Mouse (Mus musculus) kidney, embryonic 16.5 days (tissue): ENCODE measurements at regions not wholly inside any gene's neighbourhood (a gene's known extent, or its start where the extent isn't known, plus 50 kb on each side); places are given as distances from the start of the nearest gene placed in this dataset.
A peak's percentile ranks its signal among the peaks of the same experiment; 100 is the strongest.

ENCODE experiments used
- ATAC-seq: fragments of 200-750 bp; cut with Nextera tagmentation; 2 replicates; pipeline ENCODE4 v1.8.0; 2017; ENCODE audit warnings: moderate TSS enrichment; ENCODE audit not compliant: low FRiP score, low TSS enrichment
- H3K27ac ChIP-seq: fragments of 300-500 bp; sonication (generic); 2 replicates; pipeline ENCODE4 v1.5.1; 2014; ENCODE audit warnings: low read length
- H3K27me3 ChIP-seq: fragments of 300-500 bp; sonication (generic); 2 replicates; pipeline ENCODE4 v1.6.1; 2014; ENCODE audit warnings: low read length, control low read depth, mixed read lengths; ENCODE audit not compliant: insufficient read depth
- H3K36me3 ChIP-seq: fragments of 300-500 bp; sonication (generic); 2 replicates; pipeline ENCODE4 v1.6.1; 2014; ENCODE audit warnings: low read length, control low read depth, mixed read lengths; ENCODE audit not compliant: insufficient read depth
- H3K4me1 ChIP-seq: fragments of 300-500 bp; sonication (generic); 2 replicates; pipeline ENCODE4 v1.6.1; 2014; ENCODE audit warnings: low read length, control low read depth, mixed read lengths; ENCODE audit not compliant: insufficient read depth
- H3K4me2 ChIP-seq: fragments of 300-500 bp; sonication (generic); replicated peaks from 2 replicates; pipeline ENCODE4 v1.6.1; 2014; ENCODE audit warnings: low read depth, low read length
- H3K4me3 ChIP-seq: fragments of 300-500 bp; sonication (generic); 2 replicates; pipeline ENCODE4 v1.5.1; 2014; ENCODE audit warnings: mild to moderate bottlenecking, low read length
- H3K9ac ChIP-seq: fragments of 300-500 bp; sonication (generic); replicated peaks from 2 replicates; pipeline ENCODE4 v1.6.1; 2014; ENCODE audit warnings: low read length
- H3K9me3 ChIP-seq: fragments of 300-500 bp; sonication (generic); 2 replicates; pipeline ENCODE4 v1.6.1; 2016; ENCODE audit warnings: low read length, control low read depth
- WGBS: fragments of 180-500 bp; shearing (Covaris S2); extraction: QIAGEN DNeasy Blood & Tissue Kit; methylation state at CpG from one replicate; pipeline ENCODE4 v1.1.7; 2014; 5-methylcytosine and 5-hydroxymethylcytosine counted together

DNA sequence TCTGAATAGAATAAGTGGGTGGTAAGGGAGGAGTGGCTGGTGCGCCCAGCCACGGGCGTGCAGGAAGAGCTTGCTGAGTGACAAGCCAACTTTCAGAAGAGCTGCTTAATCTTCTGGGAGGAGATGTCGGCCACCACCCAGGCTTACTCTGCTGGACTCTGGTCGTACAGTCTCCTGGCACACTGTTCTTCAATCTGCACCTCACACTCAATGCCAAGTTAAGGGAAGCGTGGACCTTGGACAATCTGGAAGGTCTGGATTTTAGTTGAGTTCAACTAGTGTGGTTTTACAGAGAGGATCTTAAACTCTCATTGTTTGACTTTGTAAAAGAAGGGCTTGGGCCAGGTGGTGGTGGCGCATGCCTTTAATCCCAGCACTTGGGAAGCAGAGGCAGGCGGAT is 138.1 kb upstream of the Stmnd1 start:
- no peak for ATAC-seq
- Histone ChIP-seq H3K4me2 (no peak overlapping the region), H3K9me3 (no peaks in the 10 kb centered on the region), H3K27ac (no peak overlapping the region), H3K4me1 (no peaks in the 10 kb centered on the region), H3K36me3 (no peaks in the 10 kb centered on the region), H3K9ac (no peak overlapping the region), H3K27me3 (no peaks in the 10 kb centered on the region), H3K4me3 (no peak overlapping the region)
- whole genome bisulfite sequencing: 90% methylated on average over 8 of the region's 8 CpGs

GRCm38 (mm10) chr13:46129236-46129855 is 144.2 kb upstream of the Stmnd1 start:
- Histone ChIP-seq H3K27ac (no peak overlapping the region), H3K27me3 (no peaks in the 10 kb centered on the region), H3K4me2 (no peak overlapping the region), H3K36me3 (no peaks in the 10 kb centered on the region), H3K9me3 (no peaks in the 10 kb centered on the region), H3K9ac (no peak overlapping the region), H3K4me3 (no peak overlapping the region), H3K4me1 (no peaks in the 10 kb centered on the region)
- 90% methylated on average over 9 of the region's 9 CpGs for WGBS
- ATAC-seq: no peak

- H3K9me3 ChIP-seq: no peaks in the 10 kb centered on the region
- H3K36me3 ChIP-seq: no peaks in the 10 kb centered on the region
- H3K27ac ChIP-seq: no peak overlapping the region
- no peaks in the 10 kb centered on the region for H3K4me1 ChIP-seq
- no peak overlapping the region for H3K9ac ChIP-seq
- WGBS: 60% methylated on average over 3 of the region's 3 CpGs
- H3K4me3 ChIP-seq: no peak overlapping the region
- H3K4me2 ChIP-seq: no peak overlapping the region
- H3K27me3 ChIP-seq: no peaks in the 10 kb centered on the region
- no peak for ATAC-seq
Observed at GRCm38 (mm10) chr13:46123446-46123845, 150.1 kb upstream of the Stmnd1 start.

GRCm38 (mm10) chr13:46116576-46116975 is 151.8 kb upstream of the Atxn1 start:
- H3K9me3 ChIP-seq: no peaks in the 10 kb centered on the region
- ATAC-seq: no peak
- H3K4me3 ChIP-seq: no peak overlapping the region
- H3K27ac ChIP-seq: no peak overlapping the region
- H3K4me1 ChIP-seq: no peaks in the 10 kb centered on the region
- H3K27me3 ChIP-seq: no peaks in the 10 kb centered on the region
- H3K4me2 ChIP-seq: no peak overlapping the region
- WGBS: 91% methylated on average over 4 of the region's 4 CpGs
- no peak overlapping the region for H3K9ac ChIP-seq
- no peaks in the 10 kb centered on the region for H3K36me3 ChIP-seq

DNA sequence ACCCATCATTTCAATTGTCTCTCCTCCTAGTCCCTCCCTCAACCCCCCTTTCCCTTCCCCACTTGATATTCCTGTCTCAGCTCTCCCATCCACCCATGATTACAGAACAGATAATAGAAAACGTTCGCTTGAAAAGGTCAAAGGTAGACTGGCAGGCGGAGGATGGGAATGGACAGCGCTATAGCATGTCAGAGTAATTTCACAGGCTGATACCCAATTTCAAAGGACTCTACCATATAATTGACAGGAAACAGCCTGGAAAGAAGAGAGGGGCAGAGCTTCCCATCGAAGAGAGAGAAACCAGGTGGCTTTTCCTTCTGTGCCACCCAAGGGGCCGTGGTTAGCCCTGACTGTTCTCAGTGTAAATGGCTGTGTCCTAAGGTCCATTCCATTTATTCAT is 140.2 kb upstream of the Atxn1 start:
- H3K27ac ChIP-seq: no peak overlapping the region
- ATAC-seq: peak; percentile 57
- no peaks in the 10 kb centered on the region for H3K36me3 ChIP-seq
- 0 out of 2 replicates have a peak, but pooled peaks cover 3% of the 10 kb centered on the region for H3K4me1 ChIP-seq
- H3K4me2 ChIP-seq: no peak overlapping the region
- H3K27me3 ChIP-seq: no peaks in the 10 kb centered on the region
- H3K9me3 ChIP-seq: no peaks in the 10 kb centered on the region
- 40% methylated on average over 6 of the region's 6 CpGs for WGBS
- H3K4me3 ChIP-seq: no peak overlapping the region
- no peak overlapping the region for H3K9ac ChIP-seq

DNA sequence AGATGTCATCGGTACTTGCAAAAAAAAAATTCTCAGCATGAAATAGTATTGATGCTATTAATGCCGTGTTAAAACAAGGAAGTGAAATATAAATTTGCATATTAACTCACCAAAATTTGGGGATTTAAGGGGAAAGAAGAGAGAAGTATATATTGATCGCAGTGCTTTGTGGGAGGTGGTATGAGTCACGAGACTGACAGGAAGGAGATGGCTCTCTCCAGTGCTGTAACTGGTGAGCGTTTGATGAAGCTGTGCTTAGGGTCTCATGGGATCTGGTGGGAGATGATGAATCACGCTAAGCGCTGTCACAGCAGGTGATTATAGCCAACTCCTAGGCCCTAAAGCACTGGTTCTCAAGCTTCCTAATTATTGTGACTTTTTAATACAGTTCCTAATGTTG is 133.8 kb upstream of the Atxn1 start:
- WGBS: 83% methylated on average over 7 of the region's 7 CpGs
- ATAC-seq: no peak
- H3K27me3 ChIP-seq: no peaks in the 10 kb centered on the region
- H3K9me3 ChIP-seq: no peaks in the 10 kb centered on the region
- H3K4me2 ChIP-seq: no peak overlapping the region
- no peaks in the 10 kb centered on the region for H3K36me3 ChIP-seq
- no peak overlapping the region for H3K9ac ChIP-seq
- no peaks in the 10 kb centered on the region for H3K4me1 ChIP-seq
- no peak overlapping the region for H3K27ac ChIP-seq
- no peak overlapping the region for H3K4me3 ChIP-seq

GRCm38 (mm10) chr13:46098131-46098530 is 133.3 kb upstream of the Atxn1 start:
- H3K36me3 ChIP-seq: no peaks in the 10 kb centered on the region
- no peak overlapping the region for H3K9ac ChIP-seq
- no peaks in the 10 kb centered on the region for H3K4me1 ChIP-seq
- H3K27ac ChIP-seq: no peak overlapping the region
- H3K4me3 ChIP-seq: no peak overlapping the region
- H3K4me2 ChIP-seq: no peak overlapping the region
- no peaks in the 10 kb centered on the region for H3K27me3 ChIP-seq
- WGBS: 86% methylated on average over 7 of the region's 7 CpGs
- ATAC-seq: no peak
- no peaks in the 10 kb centered on the region for H3K9me3 ChIP-seq

DNA sequence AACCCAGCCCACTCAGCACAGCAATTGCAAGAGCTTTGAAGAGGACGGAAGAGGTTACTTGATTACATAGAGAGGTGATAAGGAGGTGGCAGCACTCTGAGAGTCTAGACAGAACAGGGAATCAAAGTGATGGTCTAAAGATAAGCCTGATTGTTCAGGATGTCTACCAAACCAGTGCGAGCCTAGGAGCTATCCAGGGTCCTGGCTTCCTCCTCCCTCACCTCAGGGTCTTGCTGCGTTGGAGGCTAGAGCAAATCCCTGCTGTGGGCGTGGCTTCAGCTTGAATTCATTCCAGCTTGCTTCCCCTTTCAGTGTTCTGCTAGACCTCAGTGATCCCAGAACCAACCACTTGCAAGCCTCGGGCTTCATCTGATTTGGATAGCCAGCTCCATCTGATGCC is 132.2 kb upstream of the Atxn1 start:
- no peaks in the 10 kb centered on the region for H3K36me3 ChIP-seq
- H3K27ac ChIP-seq: no peak overlapping the region
- H3K9ac ChIP-seq: no peak overlapping the region
- H3K4me1 ChIP-seq: no peaks in the 10 kb centered on the region
- H3K4me3 ChIP-seq: no peak overlapping the region
- H3K4me2 ChIP-seq: no peak overlapping the region
- peak; percentile 65; the same call in 1 of the 2 replicates for ATAC-seq
- no peaks in the 10 kb centered on the region for H3K9me3 ChIP-seq
- H3K27me3 ChIP-seq: no peaks in the 10 kb centered on the region
- 3% methylated on average over 5 of the region's 5 CpGs for WGBS

GRCm38 (mm10) chr13:46096416-46096815 is 131.6 kb upstream of the Atxn1 start:
- Histone ChIP-seq H3K4me3 (no peak overlapping the region), H3K4me2 (no peak overlapping the region), H3K36me3 (no peaks in the 10 kb centered on the region), H3K9ac (no peak overlapping the region), H3K27me3 (no peaks in the 10 kb centered on the region), H3K27ac (no peak overlapping the region), H3K4me1 (no peaks in the 10 kb centered on the region), H3K9me3 (no peaks in the 10 kb centered on the region)
- 75% methylated on average over 8 of the region's 8 CpGs for WGBS
- ATAC-seq: no peak

- Histone ChIP-seq H3K27me3 (no peaks in the 10 kb centered on the region), H3K4me3 (no peak overlapping the region), H3K36me3 (no peaks in the 10 kb centered on the region), H3K9ac (no peak overlapping the region), H3K9me3 (peaks cover 5% of the 10 kb centered on the region; the same call in 1 of the 2 replicates), H3K27ac (no peak overlapping the region), H3K4me1 (no peaks in the 10 kb centered on the region), H3K4me2 (no peak overlapping the region)
- WGBS: 73% methylated on average over 3 of the region's 3 CpGs
- ATAC-seq: no peak
Observed at GRCm38 (mm10) chr13:46092787-46093186, 128.0 kb upstream of the Atxn1 start.
